Mouse (Mus musculus) embryonic fibroblast, embryonic 13.5 days (primary cell): ENCODE results near the gene Ubl7.

ENCODE experiments used
- CTCF ChIP-seq: IDR thresholded peaks from 2 replicates; pipeline ENCODE4 v1.5.1; 2011; ENCODE audit warnings: mild to moderate bottlenecking, control low read depth, low read length, moderate library complexity, borderline replicate concordance; ENCODE audit not compliant: insufficient read depth
- POLR2A ChIP-seq: IDR thresholded peaks from 2 replicates; pipeline ENCODE4 v1.6.1; 2011; ENCODE audit warnings: low read depth, mild to moderate bottlenecking, control low read depth, low read length, moderate library complexity

GRCm38 (mm10) chr9:57956838-57957236 lies 46.1 kb downstream of the Ubl7 start:
- TF ChIP-seq POLR2A, result no peak
- no peak for TF ChIP-seq CTCF
